Mouse (Mus musculus): ENCODE results near the gene Oprm1.
"Not testable (repeated sequence)": the region's sequence is repeated elsewhere in the genome, so short reads cannot be mapped to it uniquely, and the experiment has no call there.

The Oprm1 gene

DNA sequence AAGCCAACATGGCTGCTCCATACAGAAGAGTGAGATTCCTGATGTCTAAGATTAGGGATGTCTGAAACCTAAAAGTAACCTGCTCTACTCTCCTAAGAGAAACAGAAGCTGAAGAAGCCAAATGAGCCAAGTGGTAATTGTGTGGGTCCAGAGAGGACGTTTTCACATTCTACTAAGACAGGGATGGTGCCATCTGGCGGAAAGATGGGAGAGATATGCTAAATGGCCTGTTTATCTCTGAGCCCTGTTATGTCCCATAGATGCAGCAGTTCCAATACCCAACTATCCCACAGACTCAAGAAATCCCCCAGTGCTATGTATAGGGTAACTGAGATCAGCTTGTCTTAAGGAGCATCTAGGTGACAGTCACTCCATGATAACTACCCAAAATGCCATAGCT lies 219.5 kb downstream of the Oprm1 start:
- DNase-seq (ENCODE audit: low spot score in 2 of 2), result no peak

DNA sequence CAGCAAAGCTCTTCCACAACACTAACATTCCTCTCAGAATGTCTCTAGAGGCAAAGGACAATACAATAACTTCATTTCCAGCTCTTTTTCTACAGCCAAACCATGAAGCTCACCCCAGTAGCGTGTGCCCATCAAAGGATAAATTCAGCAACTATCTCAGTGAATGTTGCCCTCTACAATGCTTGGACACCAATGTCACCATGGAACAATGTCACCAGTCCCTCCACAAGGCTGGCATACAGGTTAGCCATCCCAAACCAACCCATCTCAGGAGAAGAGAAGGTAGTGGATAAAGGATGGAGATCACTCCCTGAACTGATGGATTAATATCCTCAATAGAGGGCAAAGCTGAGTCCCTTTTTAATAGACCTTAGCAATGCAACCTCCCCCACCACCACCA lies 220.4 kb downstream of the Oprm1 start:
- no peak for DNase-seq (ENCODE audit: low spot score in 2 of 2)

DNA sequence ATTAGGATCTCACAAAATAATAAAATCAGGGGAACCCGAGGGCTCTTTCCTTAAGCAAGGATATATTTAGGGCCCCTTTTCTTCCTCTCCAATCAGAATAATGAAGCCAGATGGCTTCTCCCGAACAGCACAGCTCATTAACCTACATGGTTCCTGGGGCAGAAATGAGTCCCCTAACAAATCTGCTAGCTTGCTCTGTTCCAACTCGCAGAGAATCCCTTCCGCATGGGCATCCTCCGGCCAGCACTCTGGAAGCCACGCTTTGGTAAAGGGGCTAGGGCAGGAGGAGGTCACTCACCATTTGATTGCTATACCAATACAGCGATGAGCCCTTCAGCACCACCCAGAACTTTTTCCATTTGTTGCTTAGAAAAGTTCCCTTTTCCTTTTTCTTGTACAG lies 220.9 kb downstream of the Oprm1 start:
- DNase-seq (ENCODE audit: low spot score in 2 of 2), result no peak

DNA sequence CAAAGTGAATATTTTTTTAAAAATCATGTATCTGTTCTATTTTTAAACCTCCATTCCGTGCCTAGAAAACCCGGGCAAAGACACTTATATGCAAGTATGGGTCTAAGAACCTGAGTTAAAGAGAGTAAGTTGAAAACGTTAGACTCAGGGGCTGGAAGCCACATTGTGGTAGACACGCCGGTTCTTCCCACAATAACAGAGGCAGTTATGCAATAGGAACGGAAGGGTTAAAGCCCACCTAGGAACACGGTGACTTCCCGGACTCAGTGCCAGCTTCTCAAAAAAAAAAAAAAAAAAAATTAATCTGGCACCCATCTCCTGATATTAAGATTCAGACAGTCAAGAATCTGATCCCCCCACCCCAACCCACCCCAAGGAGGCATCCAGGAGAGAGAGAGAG lies 221.5 kb downstream of the Oprm1 start:
- no peak for DNase-seq (ENCODE audit: low spot score in 2 of 2)

DNA sequence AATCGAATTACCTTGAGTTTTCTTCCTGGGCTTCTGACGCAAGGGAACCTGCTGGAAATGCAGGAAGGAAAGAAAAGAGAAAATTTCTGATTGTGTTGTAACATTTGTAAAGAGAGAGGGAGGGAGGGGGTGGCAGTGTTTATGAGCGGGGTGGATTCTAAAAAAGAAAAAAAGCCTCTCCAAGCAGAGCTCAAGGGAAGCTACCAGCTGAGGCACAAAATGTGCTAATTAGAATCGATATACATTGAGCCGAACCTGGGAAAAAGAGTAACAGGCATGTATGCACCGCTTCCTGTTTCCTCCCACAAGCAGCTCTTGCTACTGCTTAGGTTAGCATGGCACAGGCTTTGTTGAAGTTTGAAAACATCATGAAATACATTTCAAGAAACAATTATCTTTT lies 221.9 kb downstream of the Oprm1 start:
- DNase-seq (ENCODE audit: low spot score in 2 of 2), result peak in 1 of 2 experiments; percentile 40

DNA sequence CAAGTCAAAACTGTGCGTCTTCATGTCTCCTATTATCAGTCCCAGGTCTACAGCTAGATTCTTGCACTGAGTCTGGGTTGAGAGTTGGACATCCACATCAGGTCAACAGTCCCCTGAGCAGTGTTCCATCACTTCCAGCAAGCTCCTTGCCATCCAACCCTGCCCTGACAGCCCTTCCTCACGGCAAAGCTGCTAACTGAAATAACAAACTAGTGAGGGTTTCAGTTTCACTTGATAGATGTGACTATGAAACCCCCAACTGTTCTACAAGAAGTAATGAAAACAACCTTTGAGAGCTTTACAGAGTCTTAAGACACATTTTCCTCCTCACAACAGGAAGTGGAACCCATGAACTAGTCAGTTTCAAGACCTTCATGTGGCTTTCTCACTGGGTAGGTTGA lies 224.4 kb downstream of the Oprm1 start:
- DNase-seq (ENCODE audit: low spot score in 2 of 2), result peak; percentile 31 to 38

DNA sequence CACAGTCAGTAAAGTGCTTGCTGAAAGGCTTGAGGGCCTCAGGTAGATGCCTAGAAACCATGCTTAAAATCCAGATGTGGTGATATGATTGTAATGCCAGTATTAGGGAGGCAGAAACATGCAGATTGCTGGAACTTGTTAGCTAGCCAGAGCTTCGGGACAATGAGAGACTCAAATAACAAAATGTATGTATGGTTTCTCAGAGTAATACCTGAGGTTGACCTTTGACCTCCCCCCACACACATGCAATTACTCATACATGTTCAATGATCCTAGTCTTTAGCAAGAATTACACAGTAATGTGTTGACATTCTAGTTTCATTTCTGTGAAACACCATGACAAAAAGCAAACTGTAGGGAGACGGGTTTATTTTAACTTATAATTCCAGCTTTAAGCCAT lies 225.1 kb downstream of the Oprm1 start:
- DNase-seq (ENCODE audit: low spot score in 2 of 2), result no peak

DNA sequence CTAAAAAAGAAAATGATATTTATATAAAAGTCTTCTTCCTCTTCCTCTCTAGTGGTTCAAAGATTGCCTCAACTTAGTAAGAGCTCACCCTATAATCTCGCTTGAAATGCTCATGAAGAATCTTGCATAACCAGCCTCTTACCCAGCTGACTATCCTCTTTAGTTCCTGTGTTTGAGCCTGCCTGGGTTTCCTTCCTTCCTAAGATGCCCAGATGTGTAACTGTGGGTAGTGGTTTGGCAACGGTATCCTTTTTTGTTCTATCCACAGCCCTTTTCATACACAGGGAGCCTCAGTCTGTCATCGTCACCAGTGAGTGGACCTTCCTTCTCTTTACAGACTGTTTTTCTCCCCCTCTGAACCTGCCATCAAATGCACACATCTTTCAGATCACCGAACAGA lies 227.9 kb downstream of the Oprm1 start:
- no peak for DNase-seq (ENCODE audit: low spot score in 2 of 2)

DNA sequence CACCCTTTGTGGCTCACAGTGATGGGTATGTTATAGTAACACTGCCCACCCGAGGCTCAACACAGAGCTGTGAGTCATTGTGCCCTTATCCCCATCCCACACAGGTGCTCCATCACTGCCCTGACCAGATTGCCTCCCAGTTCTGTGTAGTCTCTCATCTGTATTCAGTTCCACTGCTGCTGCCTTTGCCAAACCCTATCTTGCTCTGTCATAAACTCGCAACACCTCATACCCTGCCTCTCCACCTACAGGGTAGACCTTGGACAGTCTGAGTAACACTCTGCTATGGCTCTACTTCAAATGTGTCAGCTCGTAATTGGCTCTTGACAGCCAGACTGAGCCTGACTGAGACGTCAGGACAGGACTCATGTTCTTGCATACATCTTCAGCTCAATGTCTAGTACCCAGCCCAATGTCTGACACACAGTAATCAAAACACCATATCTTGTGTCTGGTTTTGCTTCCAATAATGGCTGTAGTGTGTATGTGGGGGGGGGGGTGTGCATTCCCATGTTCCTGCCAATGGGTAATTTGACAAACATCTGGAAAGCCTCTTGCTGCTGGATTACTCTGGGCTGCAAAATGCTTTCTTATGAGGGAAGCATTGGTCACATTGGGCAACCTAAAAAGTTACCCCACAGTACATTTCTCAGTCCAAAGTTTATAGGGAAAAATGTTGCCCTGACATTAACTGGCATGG lies 229.2 kb downstream of the Oprm1 start:
- DNase-seq (ENCODE audit: low spot score in 2 of 2), result no peak

DNA sequence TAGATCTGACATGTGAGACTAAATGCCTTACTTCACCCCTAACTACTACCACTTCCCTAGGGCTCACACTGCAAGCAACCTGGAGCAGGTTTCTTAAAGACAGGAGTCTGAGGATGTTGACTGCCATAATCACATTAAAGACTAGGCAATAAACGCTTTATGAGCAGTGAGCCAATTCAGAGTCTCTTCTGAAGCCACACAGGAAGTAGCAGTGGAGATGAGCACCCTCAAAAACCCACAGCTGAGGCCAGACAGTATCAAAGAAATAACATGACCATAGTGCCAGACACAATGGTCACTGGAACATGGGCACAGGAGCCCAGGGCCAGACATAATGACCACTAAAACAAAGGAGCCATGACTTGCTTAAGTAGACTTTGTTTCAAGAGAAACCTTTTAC lies 230.2 kb downstream of the Oprm1 start:
- DNase-seq (ENCODE audit: low spot score in 2 of 2), result no peak

DNA sequence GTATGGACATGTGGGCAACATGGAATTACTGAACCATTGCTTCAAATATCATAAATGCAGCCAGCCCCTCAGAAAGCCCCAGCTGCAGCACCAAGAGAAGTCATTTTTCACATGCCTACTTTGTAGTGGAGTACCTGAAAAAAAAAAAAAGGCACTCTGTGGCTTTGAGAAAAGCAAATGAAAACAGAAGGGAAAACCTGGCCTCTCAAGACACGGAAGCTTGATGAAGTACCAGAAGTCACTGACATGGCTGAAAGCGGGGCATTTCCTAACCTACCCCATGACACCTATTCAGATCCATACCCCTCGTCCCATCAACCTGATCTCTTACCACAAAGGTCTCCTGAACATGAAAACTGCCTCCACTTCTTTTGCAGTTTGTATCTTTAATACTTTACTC lies 238.6 kb downstream of the Oprm1 start:
- peak in 1 of 2 experiments; percentile 24 for DNase-seq (ENCODE audit: low spot score in 2 of 2)

DNA sequence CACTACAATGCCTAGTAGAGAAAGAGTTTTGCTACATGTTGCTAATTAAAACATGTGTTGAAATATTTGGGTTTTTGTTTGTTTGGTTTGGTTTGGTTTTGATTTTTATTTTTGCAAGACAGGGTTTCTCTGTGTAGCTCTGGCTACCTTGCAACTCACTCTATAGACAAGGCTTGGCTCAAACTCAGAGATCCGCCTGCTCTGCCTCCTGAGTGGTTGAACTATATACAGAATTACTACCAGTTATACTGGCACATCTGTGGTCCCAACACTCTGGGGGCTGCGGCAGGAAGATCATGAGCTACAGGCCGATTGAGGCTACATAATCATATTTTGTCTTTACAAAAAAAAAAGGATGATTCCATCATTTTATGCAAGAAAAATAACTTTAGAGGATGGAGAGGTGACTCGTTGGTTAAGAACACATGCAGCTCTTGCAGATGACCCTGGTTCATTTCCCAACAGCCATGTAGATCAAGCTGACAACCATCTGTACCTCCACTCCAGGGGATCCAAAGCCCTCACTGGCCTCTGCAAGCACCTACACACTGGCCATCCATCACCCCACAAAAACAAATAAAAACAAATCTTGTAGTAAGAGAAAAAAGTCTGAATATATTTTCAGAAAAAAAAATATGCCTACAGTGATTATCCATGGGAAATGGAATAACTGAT lies 240.4 kb downstream of the Oprm1 start:
- DNase-seq (ENCODE audit: low spot score in 2 of 2), result no peak

DNA sequence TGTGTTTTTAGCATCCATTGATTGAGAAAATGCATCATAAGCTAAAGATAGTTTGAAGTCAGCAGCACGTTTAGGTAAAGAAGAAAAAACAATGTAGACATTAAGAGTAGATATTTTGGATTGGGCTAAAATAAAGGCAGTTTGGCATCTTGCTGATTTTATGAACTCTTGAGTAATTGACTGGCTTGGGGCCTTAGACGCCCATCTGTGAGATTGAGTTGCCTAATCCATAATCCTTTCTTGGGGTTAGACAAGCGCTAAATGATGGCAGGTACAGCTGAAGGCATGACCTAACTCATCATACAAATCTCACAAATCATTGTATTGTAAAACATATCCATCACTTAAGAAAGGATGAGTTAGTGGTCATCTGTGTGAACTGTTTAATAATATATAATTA lies 241.0 kb downstream of the Oprm1 start:
- DNase-seq (ENCODE audit: low spot score in 2 of 2), result no peak

DNA sequence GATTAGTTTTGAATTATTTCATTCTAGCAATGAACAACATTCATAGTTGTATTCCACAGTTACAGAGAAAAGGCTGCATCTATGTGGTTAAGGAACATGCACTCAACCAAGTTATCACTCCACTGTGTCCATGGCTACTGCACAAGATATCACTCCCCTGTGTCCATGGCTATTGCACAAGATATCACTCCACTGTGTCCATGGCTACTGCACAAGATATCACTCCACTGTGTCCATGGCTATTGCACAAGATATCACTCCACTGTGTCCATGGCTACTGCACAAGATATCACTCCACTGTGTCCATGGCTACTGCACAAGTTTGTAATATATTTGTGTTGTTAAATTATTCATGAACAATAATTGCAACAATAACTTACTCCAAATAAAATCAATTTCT lies 245.6 kb downstream of the Oprm1 start:
- DNase-seq (ENCODE audit: low spot score in 2 of 2), result not testable (repeated sequence)

DNA sequence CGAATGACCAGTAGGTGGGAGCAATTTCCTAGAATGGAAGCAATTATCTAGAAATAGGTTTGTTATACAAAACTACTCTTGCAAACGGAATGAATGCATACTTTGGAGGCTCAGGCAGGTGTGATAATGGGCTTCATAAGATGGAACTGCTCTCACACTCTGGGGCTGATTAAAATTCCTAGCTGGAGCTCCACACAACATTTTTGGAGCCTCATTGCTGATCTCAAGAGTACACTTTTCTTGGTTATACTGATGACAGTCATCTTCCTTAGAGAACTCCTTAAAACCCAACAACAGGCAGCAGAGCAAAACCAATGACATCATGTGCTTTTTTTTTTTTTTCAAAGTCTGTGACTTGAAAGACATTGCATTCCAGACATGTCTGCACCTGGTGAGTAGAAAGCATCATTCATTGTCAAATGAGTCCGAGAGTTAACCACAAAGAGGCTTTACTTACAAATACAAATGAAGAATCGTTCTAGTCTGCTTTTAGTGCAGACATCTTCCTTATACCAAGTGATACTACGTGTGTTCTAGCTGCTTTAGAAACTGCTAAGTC lies 246.8 kb downstream of the Oprm1 start:
- no peak for DNase-seq (ENCODE audit: low spot score in 2 of 2)

DNA sequence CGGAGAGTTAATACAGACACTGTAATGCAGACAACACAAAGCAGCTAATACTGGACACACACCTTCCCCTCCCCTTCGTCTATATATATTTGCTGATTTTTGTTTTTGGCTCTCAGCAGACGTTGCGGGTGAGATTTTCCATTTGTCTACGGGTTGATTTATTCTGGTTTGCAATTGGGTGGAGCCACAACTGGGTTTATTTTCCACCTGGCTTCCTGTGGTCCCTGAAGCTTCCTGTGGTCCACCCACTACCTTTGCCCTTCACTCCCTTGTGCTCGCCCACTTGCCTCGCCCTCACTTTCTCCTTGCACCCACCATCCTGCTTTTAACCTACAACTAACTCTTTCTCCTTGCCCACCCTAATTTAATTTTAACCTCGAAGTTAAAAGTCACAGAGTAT lies 252.2 kb downstream of the Oprm1 start:
- DNase-seq (ENCODE audit: low spot score in 2 of 2), result no peak

DNA sequence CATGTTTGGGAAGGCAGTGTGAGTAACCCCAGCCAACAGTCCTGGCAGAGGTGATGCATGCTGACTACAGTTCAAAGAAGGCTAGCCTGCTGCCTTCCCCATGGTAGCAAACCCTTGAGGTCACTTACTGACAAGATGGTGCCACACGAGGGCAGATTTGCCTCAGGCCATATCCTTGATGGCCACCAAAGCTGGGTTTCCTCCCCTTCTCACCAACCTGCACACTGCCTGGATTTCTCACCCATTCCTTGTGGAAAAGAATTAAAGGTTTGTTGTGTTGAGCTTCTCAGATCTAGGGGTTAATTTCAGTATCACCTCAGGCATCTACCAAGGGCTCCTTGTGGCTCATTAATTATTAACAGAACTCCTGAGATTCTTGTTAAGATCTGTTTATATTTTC lies 256.9 kb downstream of the Oprm1 start:
- DNase-seq (ENCODE audit: low spot score in 2 of 2), result no peak

DNA sequence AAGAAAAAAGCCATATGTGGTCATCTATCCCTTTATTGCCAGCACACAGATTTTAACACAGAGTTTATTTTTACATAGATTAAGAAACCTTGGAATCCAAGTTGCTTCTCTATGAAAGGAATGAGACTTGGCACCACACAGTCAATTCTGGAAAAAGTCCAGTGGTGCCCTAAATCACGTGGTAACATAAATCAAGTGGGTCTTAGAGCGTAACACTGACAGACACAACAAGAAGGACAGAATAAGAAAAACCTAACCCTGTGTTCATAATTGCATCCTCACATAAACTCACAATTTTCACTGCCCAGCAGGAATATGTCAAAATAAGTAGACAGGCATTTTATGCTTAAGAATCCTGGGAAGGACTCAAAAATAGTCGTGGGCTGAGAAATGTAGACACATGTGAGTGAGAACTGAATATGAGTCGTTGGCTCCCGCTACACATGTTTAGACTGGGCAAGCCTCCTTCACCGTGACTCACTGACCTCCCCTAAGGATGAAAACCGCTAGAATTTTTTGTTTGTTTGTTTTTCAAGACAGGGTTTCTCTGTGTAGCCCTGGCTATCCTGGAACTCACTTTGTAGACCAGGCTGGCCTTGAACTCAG lies 261.6 kb downstream of the Oprm1 start:
- no peak for DNase-seq (ENCODE audit: low spot score in 2 of 2)

DNA sequence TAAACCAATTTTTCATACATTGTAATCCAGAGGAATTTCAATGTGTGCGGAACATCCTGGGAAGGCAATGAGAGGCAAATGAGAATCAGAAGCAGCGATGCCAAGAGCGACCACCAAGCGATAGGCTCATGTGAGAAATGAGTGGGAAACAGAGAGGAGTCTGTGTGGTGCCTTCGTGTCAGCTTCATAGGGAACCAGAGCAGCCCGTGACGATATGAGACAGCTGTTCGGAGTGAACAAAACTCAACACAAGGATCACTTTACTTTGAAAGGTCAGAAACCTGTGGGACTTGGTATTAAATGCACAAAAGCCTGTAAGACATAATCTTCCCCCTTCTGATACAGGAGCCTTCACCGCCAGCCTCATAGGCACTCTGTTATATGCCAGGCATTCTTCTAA lies 262.2 kb downstream of the Oprm1 start:
- DNase-seq (ENCODE audit: low spot score in 2 of 2), result no peak

DNA sequence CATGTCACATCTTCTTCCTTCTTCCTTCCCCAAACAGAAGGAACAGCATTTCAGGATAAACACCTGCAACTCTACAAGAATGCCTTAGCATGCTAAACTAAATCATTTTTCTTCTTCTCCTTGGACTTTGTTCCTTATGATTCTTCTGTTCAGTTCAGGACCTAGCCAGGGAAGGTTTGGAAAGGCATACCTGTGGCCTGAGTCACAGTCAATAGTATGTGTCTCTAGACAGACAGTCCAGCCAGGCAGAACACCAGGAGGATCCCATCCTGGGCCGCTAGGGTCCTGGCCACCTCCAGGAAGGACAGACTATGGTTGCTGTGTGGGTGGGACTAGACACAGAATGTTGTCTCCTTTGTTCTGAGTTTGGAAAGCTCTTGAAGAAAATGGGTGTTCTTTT lies 266.7 kb downstream of the Oprm1 start:
- no peak for DNase-seq (ENCODE audit: low spot score in 2 of 2)

DNA sequence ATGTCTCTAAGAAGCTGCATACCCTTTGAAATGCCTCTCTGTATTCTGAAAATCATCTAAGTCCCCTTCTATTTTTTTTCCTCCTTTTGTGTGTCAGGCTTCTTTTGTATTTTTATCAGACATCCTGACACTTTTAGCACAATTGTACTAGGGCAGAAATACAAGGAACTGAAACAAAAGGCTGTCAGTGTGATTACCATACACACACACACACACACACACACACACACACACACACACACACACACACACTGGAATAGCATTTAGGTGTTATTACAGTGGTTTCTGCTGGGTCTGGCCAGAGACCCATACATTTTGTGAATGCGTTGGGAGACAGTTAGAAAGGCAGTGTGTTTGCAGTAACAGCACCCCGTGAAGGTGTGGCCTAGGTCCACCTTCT lies 275.2 kb downstream of the Oprm1 start:
- DNase-seq (ENCODE audit: low spot score in 2 of 2), result no peak

DNA sequence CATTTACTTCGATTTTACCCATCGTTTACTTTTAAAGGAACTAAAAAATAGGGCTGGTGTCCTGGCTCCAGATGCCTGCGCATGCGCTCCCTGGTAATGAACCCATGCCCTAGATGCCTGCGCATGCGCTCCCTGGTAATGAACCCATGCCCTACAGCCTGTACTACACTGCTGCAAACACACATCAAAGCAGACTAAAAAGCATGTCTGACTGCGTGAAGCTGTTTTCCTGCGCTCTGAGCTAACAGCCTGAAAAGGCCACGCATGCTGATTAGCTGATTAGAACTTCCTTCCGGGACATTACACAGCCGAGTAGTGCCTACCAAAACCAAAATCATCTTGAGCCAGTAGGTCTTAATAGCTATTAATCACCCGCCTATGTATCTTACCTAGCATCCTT lies 277.2 kb downstream of the Oprm1 start:
- no peak for DNase-seq (ENCODE audit: low spot score in 2 of 2)

DNA sequence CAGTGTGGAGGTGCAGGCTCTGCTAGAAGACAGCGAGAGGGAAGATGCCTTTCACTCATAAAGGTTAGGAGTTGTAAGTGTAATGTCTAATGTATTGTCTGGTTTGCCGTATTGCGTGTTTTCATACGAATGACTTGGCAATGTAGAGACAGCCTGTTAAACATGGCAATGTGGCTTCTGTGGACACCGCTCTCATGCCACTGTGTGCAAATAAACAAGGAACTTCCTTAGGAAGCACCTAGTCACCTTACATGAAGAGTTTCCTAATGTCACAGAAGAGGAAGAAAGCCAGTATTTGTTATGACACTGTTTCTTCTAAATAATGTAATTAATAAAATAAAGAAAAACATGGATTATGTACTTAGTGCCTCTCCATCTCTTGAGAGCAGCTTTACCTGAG lies 278.9 kb downstream of the Oprm1 start:
- no peak for DNase-seq (ENCODE audit: low spot score in 2 of 2)
